Mouse (Mus musculus) kidney, embryonic 14.5 days (tissue): ENCODE results near the gene Myadm. TPM values are rescaled to one million over a fixed set of nuclear protein-coding genes. Genes with fewer than 3 reads are reported as not detected.

Source experiments
- polyA plus RNA-seq: library from polyadenylated mRNA; unstranded; fragments of >200 nt; fragmentation: Nextera tagmentation; extraction: Ambion mirVana; gene quantifications from 2 replicates; pipeline ENCODE4 v1.2.1, GENCODE M21; 2014

Myadm gene
- polyA plus RNA-seq, 1 experiment from 2014 or later: 81.3 TPM

Other genes with a start within 250 kb of the Myadm start
- not detected in 2 replicates for gene AU018091, start 119.9 kb upstream of the Myadm start, polyA plus RNA-seq
- 0.03 TPM in 1 of 2 replicates, not detected in the other for gene Nlrp12, start 39.3 kb upstream of the Myadm start, polyA plus RNA-seq
- gene Prkcg, start 99 bp downstream of the Myadm start, polyA plus RNA-seq: 0.10 and 0.28 TPM in 2 replicates
- 2.2 and 2.8 TPM in 2 replicates for gene Cacng7, start 43.9 kb downstream of the Myadm start, polyA plus RNA-seq
- 1.8 and 2.7 TPM in 2 replicates for gene Cacng8, start 101.6 kb downstream of the Myadm start, polyA plus RNA-seq
- gene Cacng6, start 135.1 kb downstream of the Myadm start, polyA plus RNA-seq: not detected in 2 replicates
- not detected in 2 replicates for gene Tarm1, start 213.5 kb downstream of the Myadm start, polyA plus RNA-seq